Mouse (Mus musculus) layer of hippocampus, postnatal 25 days (tissue): ENCODE results near the gene Rhox4f. TPM values are rescaled to one million over a fixed set of nuclear protein-coding genes. Genes with fewer than 3 reads are reported as not detected.
"Not testable (repeated sequence)": the region's sequence is repeated elsewhere in the genome, so short reads cannot be mapped to it uniquely, and the experiment has no call there.

Source experiments
- DNase-seq, 2 experiments: peaks; one replicate each; pipeline ENCODE4 v3.0.0; 2022; ENCODE audit warnings: mixed read lengths in 2 of 2, low spot score in 1 of 2; ENCODE audit errors: extremely low spot score in 1 of 2
- total RNA-seq, 2 experiments: library from RNA; stranded (reverse); gene quantifications; 2 replicates each; pipeline ENCODE4 v1.2.3; 2021

The Rhox4f gene
- total RNA-seq: not detected

- not testable (repeated sequence) for DNase-seq
These were observed at the start of gene Rhox4f for GRCm38 (mm10) chrX:37607604-37608003. Gene Rhox4f (minus strand): TSS chrX:37607704.

DNA sequence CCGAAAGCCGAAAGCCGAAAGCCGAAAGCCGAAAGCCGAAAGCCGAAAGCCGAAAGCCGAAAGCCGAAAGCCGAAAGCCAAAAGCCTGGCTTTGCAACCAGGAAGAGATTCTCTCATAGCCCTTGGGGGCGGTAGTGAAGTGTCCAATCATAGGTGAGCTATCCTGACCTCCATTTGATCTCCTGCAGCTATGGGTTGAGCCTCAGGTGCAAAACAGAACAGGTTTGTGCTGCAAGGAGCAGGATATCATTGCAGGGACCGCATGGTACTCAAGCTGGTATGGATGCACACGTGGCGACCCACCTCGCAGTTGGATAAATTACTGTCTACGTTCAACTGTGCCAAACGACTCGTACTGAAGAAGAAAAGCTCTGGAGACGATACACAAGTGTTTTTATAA is 43.7 kb upstream of the Rhox4f start, which contains the start of gene Rhox4g:
Gene Rhox4g (minus strand): TSS at position 101 of the 400 bp plus-strand sequence.
- not testable (repeated sequence) for DNase-seq

GRCm38 (mm10) chrX:37643370-37643769 is 35.9 kb upstream of the Rhox4f start, which contains the start of gene Rhox2g:
Gene Rhox2g (minus strand): TSS chrX:37643470.
- DNase-seq: not testable (repeated sequence)

DNA sequence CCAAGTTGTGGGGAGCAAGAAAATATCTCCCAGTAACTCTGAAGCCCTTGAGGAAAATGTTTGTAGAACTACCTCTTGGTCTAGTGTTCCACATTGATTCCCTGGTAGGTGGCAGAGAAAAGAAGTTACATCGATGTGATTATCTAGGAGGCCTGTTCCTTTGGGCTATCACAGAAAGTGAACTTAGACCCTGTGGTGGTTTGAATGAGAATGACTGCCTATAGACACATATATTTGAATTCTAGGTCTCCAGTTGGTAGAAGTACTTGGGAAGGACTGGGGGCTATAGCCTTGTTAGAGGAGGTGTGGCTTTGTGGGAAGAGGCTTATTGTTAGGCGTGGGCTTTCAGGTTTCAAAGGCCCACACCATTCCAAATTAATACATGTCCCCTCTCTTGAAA is 21.0 kb upstream of the Rhox4f start, which contains the start of gene Rhox3g:
Gene Rhox3g (minus strand): TSS at position 101 of the 400 bp plus-strand sequence.
- not testable (repeated sequence) for DNase-seq

GRCm38 (mm10) chrX:37580692-37581091 is 26.8 kb downstream of the Rhox4f start, which contains the start of gene Rhox3f:
Gene Rhox3f (plus strand): TSS chrX:37580992.
- not testable (repeated sequence) for DNase-seq

DNA sequence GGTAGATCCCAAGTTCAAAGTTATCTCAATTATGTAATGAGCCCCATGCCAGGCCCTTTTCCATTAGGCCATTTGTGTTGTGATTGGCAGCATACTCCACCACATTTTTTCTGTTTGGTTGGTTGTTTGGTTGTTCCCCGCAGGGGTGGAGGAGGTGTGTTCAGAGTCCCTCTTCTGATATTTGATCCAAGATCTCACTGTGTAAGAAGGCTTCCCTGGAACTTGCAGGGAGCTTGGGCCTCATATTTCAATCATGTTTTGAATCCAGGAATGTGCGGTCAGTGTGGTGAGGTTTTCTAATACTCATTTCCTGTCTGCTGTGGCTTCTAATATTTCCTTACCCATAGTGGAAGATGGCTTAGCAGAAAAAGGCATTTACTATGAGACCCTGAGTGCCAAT is 34.9 kb downstream of the Rhox4f start:
- not testable (repeated sequence) for DNase-seq

DNA sequence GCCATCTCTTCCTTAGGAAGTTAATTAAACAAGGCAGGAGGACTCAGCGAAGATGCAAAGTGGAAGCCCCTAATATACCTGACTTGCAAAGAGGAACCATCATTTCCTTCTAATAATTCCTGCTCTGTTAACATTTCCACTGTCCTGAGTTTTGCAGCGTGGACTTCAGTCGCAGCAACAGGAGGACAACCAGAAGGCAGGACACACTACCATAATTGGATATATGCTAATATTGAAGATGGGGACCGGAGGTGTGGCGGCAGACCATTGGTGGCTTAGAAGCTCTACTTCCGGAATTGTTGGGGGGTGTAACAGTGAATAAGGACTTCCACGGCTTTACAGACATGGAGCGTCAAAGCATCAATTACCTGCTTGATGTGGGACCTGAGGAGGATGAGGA is 36.4 kb downstream of the Rhox4f start, which contains the start of gene Rhox2f:
Gene Rhox2f (plus strand): TSS at position 301 of the 400 bp plus-strand sequence.
- not testable (repeated sequence) for DNase-seq

- DNase-seq: not testable (repeated sequence)
These were observed 50.4 kb downstream of the Rhox4f start, which contains the start of gene Rhox4e for GRCm38 (mm10) chrX:37557112-37557511. Gene Rhox4e (plus strand): TSS chrX:37557412.

Other genes starting within 250 kb of the Rhox4f start
- gene Rhox3a2, start 227.7 kb downstream of the Rhox4f start, total RNA-seq: not detected
- not detected for gene Rhox4a2, start 216.9 kb downstream of the Rhox4f start, total RNA-seq
- gene Rhox2b, start 195.6 kb downstream of the Rhox4f start, total RNA-seq: not detected
- not detected for gene Rhox4b, start 175.2 kb downstream of the Rhox4f start, total RNA-seq
- not detected for gene Rhox2c, start 154.0 kb downstream of the Rhox4f start, total RNA-seq
- gene Rhox3c, start 149.1 kb downstream of the Rhox4f start, total RNA-seq: not detected
- not detected for gene Rhox4c, start 127.4 kb downstream of the Rhox4f start, total RNA-seq
- gene Rhox2d, start 114.3 kb downstream of the Rhox4f start, total RNA-seq: not detected
- not detected for gene Rhox4d, start 93.3 kb downstream of the Rhox4f start, total RNA-seq
- not detected for gene Rhox2e, start 77.3 kb downstream of the Rhox4f start, total RNA-seq
- gene Rhox3e, start 65.7 kb downstream of the Rhox4f start, total RNA-seq: not detected
- not detected for gene Rhox4e, start 50.3 kb downstream of the Rhox4f start, total RNA-seq
- gene Rhox2f, start 36.3 kb downstream of the Rhox4f start, total RNA-seq: not detected
- gene Rhox3f, start 26.7 kb downstream of the Rhox4f start, total RNA-seq: not detected
- not detected for gene Rhox3g, start 20.9 kb upstream of the Rhox4f start, total RNA-seq
- not detected for gene Rhox2g, start 35.8 kb upstream of the Rhox4f start, total RNA-seq
- gene Rhox4g, start 43.6 kb upstream of the Rhox4f start, total RNA-seq: not detected
- gene Rhox3h, start 61.1 kb upstream of the Rhox4f start, total RNA-seq: not detected
- gene Rhox2h, start 65.6 kb upstream of the Rhox4f start, total RNA-seq: not detected
- gene Rhox5, start 197.1 kb upstream of the Rhox4f start, total RNA-seq: not detected
- gene Rhox6, start 219.2 kb upstream of the Rhox4f start, total RNA-seq: not detected
- gene Rhox7a, start 224.0 kb upstream of the Rhox4f start, total RNA-seq: not detected